Mouse (Mus musculus) liver, postnatal 0 days (tissue): Measurements from ENCODE around the gene Tstd3. TPM values are rescaled to one million over a fixed set of nuclear protein-coding genes. Genes with fewer than 3 reads are reported as not detected.
A peak's percentile ranks its signal among the peaks of the same experiment; 100 is the strongest.

ENCODE experiments used
- ATAC-seq: fragments of 200-750 bp; cut with Nextera tagmentation; 2 replicates; pipeline ENCODE4 v1.8.0; 2017; ENCODE audit warnings: mild to moderate bottlenecking, moderate library complexity
- DNase-seq: peaks from one replicate; pipeline ENCODE4 v3.0.0-alpha.2; 2016
- H3K27ac ChIP-seq: fragments of 300-500 bp; sonication (generic); 2 replicates; pipeline ENCODE4 v1.5.1; 2014; ENCODE audit warnings: antibody characterized with exemption, moderate library complexity, mild to moderate bottlenecking, low read depth
- H3K27me3 ChIP-seq: fragments of 300-500 bp; sonication (generic); 2 replicates; pipeline ENCODE4 v1.6.1; 2014; ENCODE audit warnings: low read length, control low read depth, mixed read lengths; ENCODE audit not compliant: insufficient read depth
- H3K36me3 ChIP-seq: fragments of 300-500 bp; sonication (generic); replicated peaks from 2 replicates; pipeline ENCODE4 v1.6.1; 2014; ENCODE audit warnings: mild to moderate bottlenecking, control low read depth, low read length, moderate library complexity, mixed read lengths; ENCODE audit not compliant: insufficient read depth
- H3K4me1 ChIP-seq: fragments of 300-500 bp; sonication (generic); 2 replicates; pipeline ENCODE4 v1.6.1; 2014; ENCODE audit warnings: antibody characterized with exemption, mild to moderate bottlenecking, control low read depth; ENCODE audit not compliant: insufficient read depth
- H3K4me2 ChIP-seq: fragments of 300-500 bp; sonication (generic); 2 replicates; pipeline ENCODE4 v1.6.1; 2014; ENCODE audit warnings: low read depth, mild to moderate bottlenecking, low read length, moderate library complexity, mixed read lengths
- H3K4me3 ChIP-seq: fragments of 300-500 bp; sonication (generic); 2 replicates; pipeline ENCODE4 v1.5.1; 2014; ENCODE audit warnings: low read depth, low read length
- H3K9ac ChIP-seq: fragments of 300-500 bp; sonication (generic); replicated peaks from 2 replicates; pipeline ENCODE4 v1.6.1; 2014; ENCODE audit warnings: mild to moderate bottlenecking, moderate library complexity
- H3K9me3 ChIP-seq: fragments of 300-500 bp; sonication (generic); 2 replicates; pipeline ENCODE4 v1.6.1; 2016; ENCODE audit warnings: mild to moderate bottlenecking, control low read depth, low read length, mixed read lengths
- CTCF ChIP-seq: sonication (generic); IDR thresholded peaks from 2 replicates; pipeline ENCODE4 v1.5.1; 2016; ENCODE audit warnings: antibody characterized with exemption, low read depth
- EP300 ChIP-seq: IDR thresholded peaks from 2 replicates; pipeline ENCODE4 v1.6.1; 2016; ENCODE audit warnings: antibody characterized with exemption, low read depth, mild to moderate bottlenecking
- WGBS: fragments of 180-500 bp; shearing (Covaris S2); extraction: QIAGEN DNeasy Blood & Tissue Kit; methylation state at CpG from one replicate; pipeline ENCODE4 v1.1.7; 2014; ENCODE audit not compliant: insufficient replicate concordance; 5-methylcytosine and 5-hydroxymethylcytosine counted together
- polyA plus RNA-seq: library from polyadenylated mRNA; unstranded; fragments of >200 nt; fragmentation: Nextera tagmentation; extraction: Ambion mirVana; gene quantifications from 2 replicates; pipeline ENCODE4 v1.2.1, GENCODE M21; 2015

Gene Tstd3
- polyA plus RNA-seq, 1 experiment from 2014 or later: 16.6 TPM

- WGBS: 4% methylated on average over 9 of the region's 9 CpGs
- H3K27ac ChIP-seq: peak overlapping the region; percentile 58
Observed at GRCm38 (mm10) chr4:21776946-21777265, 9.9 kb upstream of the Tstd3 start.

GRCm38 (mm10) chr4:21776091-21776945 lies 9.3 kb upstream of the Tstd3 start:
- Histone ChIP-seq H3K4me3 (peak overlapping the region; percentile 73), H3K9me3 (no peaks in the 10 kb centered on the region), H3K27ac (peak overlapping the region; percentile 58), H3K27me3 (no peaks in the 10 kb centered on the region), H3K4me2 (peak overlapping the region; percentile 86), H3K4me1 (peaks cover 12% of the 10 kb centered on the region), H3K36me3 (peaks cover 8% of the 10 kb centered on the region), H3K9ac (peak overlapping the region; percentile 80)
- under 1% methylated on average over 46 of the region's 46 CpGs for WGBS
- peak; percentile 98 for DNase-seq
- peak; percentile 97 for ATAC-seq
- TF ChIP-seq EP300: no peak
- TF ChIP-seq CTCF: no peak

More at GRCm38 (mm10) chr4:21776946-21777265, 9.9 kb upstream of the Tstd3 start:
- TF ChIP-seq EP300: no peak
- TF ChIP-seq CTCF: no peak
- Histone ChIP-seq H3K36me3 (peaks cover 14% of the 10 kb centered on the region), H3K27me3 (no peaks in the 10 kb centered on the region), H3K4me2 (peak overlapping the region; percentile 86), H3K4me1 (peaks cover 16% of the 10 kb centered on the region), H3K9ac (peak overlapping the region; percentile 80), H3K9me3 (no peaks in the 10 kb centered on the region), H3K4me3 (peak overlapping the region; percentile 73)
- ATAC-seq (no peak), DNase-seq (no peak)

GRCm38 (mm10) chr4:21772306-21772705 lies 5.3 kb upstream of the Tstd3 start:
- H3K27ac ChIP-seq: no peak overlapping the region
- WGBS: 91% methylated on average over 1 of the region's 1 CpGs
- H3K4me2 ChIP-seq: no peak overlapping the region
- no peaks in the 10 kb centered on the region for H3K36me3 ChIP-seq
- H3K4me1 ChIP-seq: peaks cover 8% of the 10 kb centered on the region
- ATAC-seq: no peak
- no peak overlapping the region for H3K4me3 ChIP-seq
- no peaks in the 10 kb centered on the region for H3K27me3 ChIP-seq
- H3K9me3 ChIP-seq: no peaks in the 10 kb centered on the region
- DNase-seq: no peak
- H3K9ac ChIP-seq: no peak overlapping the region
- no peak for TF ChIP-seq EP300

- no peak overlapping the region for H3K27ac ChIP-seq
- TF ChIP-seq EP300 (no peak), CTCF (no peak)
- H3K4me3 ChIP-seq: no peak overlapping the region
- H3K9me3 ChIP-seq: no peaks in the 10 kb centered on the region
- ATAC-seq (no peak), DNase-seq (no peak)
- no peak overlapping the region for H3K9ac ChIP-seq
- no peak overlapping the region for H3K4me2 ChIP-seq
- no peaks in the 10 kb centered on the region for H3K36me3 ChIP-seq
- peaks cover 8% of the 10 kb centered on the region for H3K4me1 ChIP-seq
- no peaks in the 10 kb centered on the region for H3K27me3 ChIP-seq
- WGBS: 82% methylated on average over 1 of the region's 1 CpGs
Observed at GRCm38 (mm10) chr4:21771064-21771463, 4.1 kb upstream of the Tstd3 start.

- peak; percentile 83 for ATAC-seq
- Histone ChIP-seq H3K9me3 (no peaks in the 10 kb centered on the region), H3K4me3 (peak overlapping the region; percentile 83), H3K27ac (peak overlapping the region; percentile 78), H3K27me3 (no peaks in the 10 kb centered on the region), H3K36me3 (no peaks in the 10 kb centered on the region), H3K4me2 (peak overlapping the region; percentile 82), H3K9ac (peak overlapping the region; percentile 80), H3K4me1 (peaks cover 4% of the 10 kb centered on the region)
- peak; percentile 23 for DNase-seq
- TF ChIP-seq CTCF (no peak), EP300 (no peak)
- WGBS: 19% methylated on average over 14 of the region's 14 CpGs
Observed at GRCm38 (mm10) chr4:21766171-21766862, 695 bp downstream of the Tstd3 start.

- WGBS: 75% methylated on average over 4 of the region's 4 CpGs
- TF ChIP-seq CTCF (no peak), EP300 (no peak)
- Histone ChIP-seq H3K4me2 (no peak overlapping the region), H3K27me3 (no peaks in the 10 kb centered on the region), H3K4me1 (peaks cover 4% of the 10 kb centered on the region), H3K9ac (no peak overlapping the region), H3K9me3 (no peaks in the 10 kb centered on the region), H3K27ac (no peak overlapping the region), H3K4me3 (no peak overlapping the region), H3K36me3 (peaks cover 6% of the 10 kb centered on the region)
- ATAC-seq (no peak), DNase-seq (no peak)
Observed at GRCm38 (mm10) chr4:21763827-21764226, 3.2 kb downstream of the Tstd3 start.
